Mouse (Mus musculus): ENCODE data around the gene Plekhg5. TPM values are rescaled to one million over a fixed set of nuclear protein-coding genes. Genes with fewer than 3 reads are reported as not detected.

Gene Plekhg5
- polyA plus RNA-seq, 1 experiment from 2014 or later = 10.4 TPM

DNA sequence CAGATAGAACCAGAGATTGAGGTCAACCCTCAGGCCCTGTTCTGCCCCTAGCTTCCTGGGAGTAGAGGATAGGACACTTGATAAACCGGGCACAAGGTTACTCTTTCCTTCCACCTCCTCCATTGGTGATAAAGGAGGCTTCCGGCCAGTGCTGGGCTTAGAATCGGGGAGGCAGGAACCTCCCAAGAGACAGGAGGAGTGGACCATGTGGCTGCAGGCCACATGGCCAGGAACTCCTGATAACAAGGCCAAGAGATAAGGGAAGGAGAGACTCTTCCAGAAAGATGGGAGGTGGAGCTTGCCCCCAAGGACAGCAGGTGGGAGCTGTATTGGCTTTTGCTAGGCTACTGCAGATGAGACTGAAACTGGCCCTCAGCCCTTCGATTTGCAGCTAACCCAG is 78.2 kb downstream of the Plekhg5 start:
- peaks cover 11% of the 10 kb centered on the region for H3K4me1 ChIP-seq (ENCODE audit: control insufficient read depth, insufficient read depth, low read length)
- no peak overlapping the region for H3K27ac ChIP-seq (ENCODE audit: low read length)
- H3K4me2 ChIP-seq (replicated peaks; ENCODE audit: low read depth, low read length) = no peak overlapping the region
- ATAC-seq (ENCODE audit: insufficient number of reproducible peaks, insufficient read depth, low FRiP score, low read depth) = no peak
- H3K9me3 ChIP-seq (ENCODE audit: control insufficient read depth, low read depth, low read length) = no peaks in the 10 kb centered on the region
- peaks cover 17% of the 10 kb centered on the region for H3K27me3 ChIP-seq (ENCODE audit: control insufficient read depth, insufficient read depth, low read length)
- no peak overlapping the region for H3K4me3 ChIP-seq (ENCODE audit: low read depth, low read length)
- WGBS = 70% methylated on average over 4 of the region's 4 CpGs
- no peak overlapping the region for H3K9ac ChIP-seq (replicated peaks; ENCODE audit: low read depth, low read length)
- H3K36me3 ChIP-seq (ENCODE audit: control insufficient read depth, insufficient read depth, low read length) = no peaks in the 10 kb centered on the region

DNA sequence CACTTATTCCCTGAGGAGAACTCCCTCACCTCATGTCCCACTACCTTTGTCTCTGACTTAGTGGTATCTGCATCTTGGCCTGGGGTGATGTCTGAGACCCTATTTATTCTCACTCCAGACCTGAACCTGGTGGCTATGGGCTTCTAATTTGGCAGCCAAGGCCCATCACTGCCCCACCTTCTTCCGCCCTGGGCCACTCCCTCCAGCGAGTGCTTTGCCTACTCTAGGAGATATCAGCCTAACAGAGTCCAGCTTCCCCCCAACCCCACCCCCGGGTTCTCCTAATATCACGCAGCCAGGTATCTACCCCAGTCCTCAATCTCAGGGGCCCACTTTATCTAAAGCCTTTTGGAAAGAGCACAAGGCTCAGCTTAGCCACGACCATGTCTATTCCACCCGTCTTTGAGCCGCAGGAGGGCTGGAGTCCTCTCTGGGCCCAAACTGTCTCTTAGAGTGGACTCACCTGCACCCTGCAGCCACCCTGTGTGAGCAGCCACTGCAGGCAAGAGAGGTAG is 79.2 kb downstream of the Plekhg5 start:
- Histone ChIP-seq H3K4me2 (replicated peaks; ENCODE audit: low read depth, low read length) (peak overlapping the region; percentile 64), H3K36me3 (ENCODE audit: control insufficient read depth, insufficient read depth, low read length) (no peaks in the 10 kb centered on the region), H3K27ac (ENCODE audit: low read length) (no peak overlapping the region), H3K9ac (replicated peaks; ENCODE audit: low read depth, low read length) (0 out of 2 replicates have a peak overlapping the region, but pooled peaks have one; percentile 10), H3K4me1 (ENCODE audit: control insufficient read depth, insufficient read depth, low read length) (peaks cover 11% of the 10 kb centered on the region), H3K4me3 (ENCODE audit: low read depth, low read length) (peak overlapping the region; percentile 34), H3K27me3 (ENCODE audit: control insufficient read depth, insufficient read depth, low read length) (peaks cover 17% of the 10 kb centered on the region), H3K9me3 (ENCODE audit: control insufficient read depth, low read depth, low read length) (no peaks in the 10 kb centered on the region)
- WGBS = 22% methylated on average over 7 of the region's 7 CpGs
- ATAC-seq (ENCODE audit: insufficient number of reproducible peaks, insufficient read depth, low FRiP score, low read depth) = no peak

DNA sequence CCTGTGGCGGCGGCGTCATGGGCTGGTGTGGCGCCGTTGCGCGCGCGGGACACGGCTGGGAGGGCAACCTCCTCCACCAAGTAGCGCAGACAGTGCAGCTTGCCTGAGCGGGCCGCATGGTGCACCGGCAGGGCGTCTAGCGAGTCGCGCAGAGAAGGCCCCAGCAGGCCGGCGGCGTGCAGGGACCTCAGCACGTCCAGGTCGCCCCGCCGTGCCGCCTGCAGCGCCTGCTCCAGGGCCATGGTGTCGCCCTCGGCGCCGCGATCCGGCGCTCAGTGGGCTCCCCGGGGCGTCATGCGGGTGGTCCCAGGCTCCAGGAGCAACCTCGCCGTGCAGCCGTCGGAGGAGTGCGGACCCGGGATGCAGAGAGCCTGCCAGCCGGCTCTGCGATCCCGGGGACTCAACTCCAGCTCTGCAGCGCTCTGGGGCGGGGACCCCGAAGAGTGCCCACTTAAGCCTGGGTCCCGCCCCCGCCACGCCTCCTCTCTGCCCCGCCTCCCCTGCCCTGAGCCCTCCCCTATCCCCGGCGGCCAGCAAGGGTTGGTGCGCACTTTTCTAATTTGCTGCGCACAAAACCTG is 79.8 kb downstream of the Plekhg5 start, which contains the start of gene Espn:
Espn (minus strand) TSS at position 406 of the 579 bp plus-strand sequence.
- Histone ChIP-seq H3K9ac (replicated peaks; ENCODE audit: low read depth, low read length) (0 out of 2 replicates have a peak within 1 kb of the TSS, but pooled peaks have one; percentile 10), H3K4me2 (replicated peaks; ENCODE audit: low read depth, low read length) (peak within 1 kb of the TSS; percentile 64), H3K27me3 (ENCODE audit: control insufficient read depth, insufficient read depth, low read length) (peaks cover 18% of the 10 kb centered on the region), H3K4me1 (ENCODE audit: control insufficient read depth, insufficient read depth, low read length) (peaks cover 11% of the 10 kb centered on the region), H3K9me3 (ENCODE audit: control insufficient read depth, low read depth, low read length) (no peaks in the 10 kb centered on the region), H3K4me3 (ENCODE audit: low read depth, low read length) (peak within 1 kb of the TSS; percentile 34), H3K36me3 (ENCODE audit: control insufficient read depth, insufficient read depth, low read length) (no peaks in the 10 kb centered on the region), H3K27ac (ENCODE audit: low read length) (no peak within 1 kb of the TSS)
- ATAC-seq (ENCODE audit: insufficient number of reproducible peaks, insufficient read depth, low FRiP score, low read depth) = peak; percentile 87
- WGBS = under 1% methylated on average over 57 of the region's 57 CpGs

DNA sequence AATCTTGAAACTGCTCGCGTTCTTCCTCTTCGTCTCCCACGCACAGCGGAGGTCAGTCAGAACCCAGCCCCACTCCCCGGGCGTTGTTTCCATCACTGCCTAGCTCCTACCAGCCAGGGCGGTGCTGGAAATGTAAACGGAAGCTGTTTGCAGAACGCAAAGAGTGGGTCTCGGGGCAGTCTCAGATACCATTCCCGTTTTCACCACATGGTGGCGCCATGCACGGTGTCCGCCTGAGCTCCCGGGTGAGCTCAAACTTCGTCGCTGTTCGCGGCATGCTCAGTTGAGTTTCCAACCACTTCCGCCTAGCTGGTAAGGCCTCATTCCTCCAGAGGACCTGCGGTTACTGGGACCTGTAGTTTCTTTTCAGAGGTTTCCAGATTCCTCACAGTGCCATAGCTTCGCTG is 81.5 kb downstream of the Plekhg5 start:
- H3K9me3 ChIP-seq (ENCODE audit: control insufficient read depth, low read depth, low read length) = no peaks in the 10 kb centered on the region
- H3K4me1 ChIP-seq (ENCODE audit: control insufficient read depth, insufficient read depth, low read length) = peaks cover 18% of the 10 kb centered on the region
- peaks cover 35% of the 10 kb centered on the region for H3K27me3 ChIP-seq (ENCODE audit: control insufficient read depth, insufficient read depth, low read length)
- H3K27ac ChIP-seq (ENCODE audit: low read length) = no peak overlapping the region
- peak; percentile 29; the same call in 1 of the 2 replicates for ATAC-seq (ENCODE audit: insufficient number of reproducible peaks, insufficient read depth, low FRiP score, low read depth)
- no peaks in the 10 kb centered on the region for H3K36me3 ChIP-seq (ENCODE audit: control insufficient read depth, insufficient read depth, low read length)
- no peak overlapping the region for H3K9ac ChIP-seq (replicated peaks; ENCODE audit: low read depth, low read length)
- H3K4me3 ChIP-seq (ENCODE audit: low read depth, low read length) = no peak overlapping the region
- 2% methylated on average over 23 of the region's 23 CpGs for WGBS
- H3K4me2 ChIP-seq (replicated peaks; ENCODE audit: low read depth, low read length) = peak overlapping the region; percentile 31

DNA sequence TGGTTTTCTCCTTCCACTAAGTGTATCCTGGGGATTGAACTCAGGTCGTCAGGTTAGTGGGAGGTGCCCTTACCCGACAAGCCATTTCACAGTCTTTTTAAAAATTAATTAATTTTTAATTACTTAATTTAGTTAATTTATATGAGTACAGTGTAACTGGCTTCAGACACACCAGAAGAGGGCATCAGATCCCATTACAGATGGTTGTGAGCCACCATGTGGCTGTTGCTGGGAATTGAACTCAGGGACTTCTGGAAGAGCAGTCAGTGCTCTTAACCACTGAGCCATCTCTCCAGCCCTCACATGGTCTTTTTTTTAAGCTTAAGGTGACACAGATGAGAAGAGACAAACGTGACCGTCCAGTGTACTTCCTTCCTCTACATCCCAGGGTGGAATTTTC is 82.7 kb downstream of the Plekhg5 start:
- no peak overlapping the region for H3K9ac ChIP-seq (replicated peaks; ENCODE audit: low read depth, low read length)
- no peaks in the 10 kb centered on the region for H3K36me3 ChIP-seq (ENCODE audit: control insufficient read depth, insufficient read depth, low read length)
- H3K27me3 ChIP-seq (ENCODE audit: control insufficient read depth, insufficient read depth, low read length) = peaks cover 47% of the 10 kb centered on the region
- no peak overlapping the region for H3K4me2 ChIP-seq (replicated peaks; ENCODE audit: low read depth, low read length)
- H3K4me1 ChIP-seq (ENCODE audit: control insufficient read depth, insufficient read depth, low read length) = peaks cover 27% of the 10 kb centered on the region
- no peak overlapping the region for H3K4me3 ChIP-seq (ENCODE audit: low read depth, low read length)
- no peak overlapping the region for H3K27ac ChIP-seq (ENCODE audit: low read length)
- WGBS = 66% methylated on average over 4 of the region's 4 CpGs
- no peaks in the 10 kb centered on the region for H3K9me3 ChIP-seq (ENCODE audit: control insufficient read depth, low read depth, low read length)
- no peak for ATAC-seq (ENCODE audit: insufficient number of reproducible peaks, insufficient read depth, low FRiP score, low read depth)

DNA sequence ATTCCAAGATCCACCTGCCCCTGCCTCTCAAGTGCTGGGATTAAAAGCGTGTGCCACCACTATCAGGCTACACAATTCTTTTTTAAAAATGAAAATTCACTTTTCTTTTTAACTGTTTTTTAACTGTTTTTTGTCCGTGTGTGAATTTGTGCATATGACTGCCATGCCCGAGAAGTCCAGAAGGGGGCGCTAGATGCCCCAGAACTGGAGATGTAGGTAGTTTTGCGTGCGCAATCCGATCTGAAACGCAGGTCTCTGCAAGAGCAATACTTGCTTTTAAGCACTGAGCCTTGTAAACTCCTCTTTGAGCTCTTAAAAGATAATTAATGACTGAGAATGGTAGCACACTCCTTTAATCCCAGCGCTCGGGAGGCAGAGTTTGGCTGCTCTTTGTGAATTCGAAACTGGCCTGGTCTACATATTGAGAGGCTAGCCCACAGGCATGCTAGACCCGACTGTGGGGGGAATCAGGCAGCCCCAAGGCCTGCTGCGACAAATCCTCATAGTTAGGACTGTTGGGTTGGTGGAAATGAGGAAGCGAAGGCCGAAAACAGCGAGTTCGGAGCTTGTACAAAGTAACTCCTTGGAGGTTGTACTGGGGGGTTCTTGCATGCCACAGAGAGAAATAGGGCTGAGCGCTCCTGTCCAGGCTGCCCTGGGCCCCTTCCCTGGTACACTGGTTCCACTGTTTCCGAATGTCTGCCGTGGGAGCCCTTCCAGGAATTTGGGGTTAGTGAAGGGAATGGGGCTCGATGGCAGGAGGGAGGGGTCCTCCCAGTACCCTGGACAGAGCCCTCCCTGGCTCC is 85.7 kb downstream of the Plekhg5 start:
- Histone ChIP-seq H3K9ac (replicated peaks; ENCODE audit: low read depth, low read length) (no peak overlapping the region), H3K27ac (ENCODE audit: low read length) (no peak overlapping the region), H3K36me3 (ENCODE audit: control insufficient read depth, insufficient read depth, low read length) (no peaks in the 10 kb centered on the region), H3K4me1 (ENCODE audit: control insufficient read depth, insufficient read depth, low read length) (peaks cover 24% of the 10 kb centered on the region), H3K4me2 (replicated peaks; ENCODE audit: low read depth, low read length) (peak overlapping the region; percentile 22; the same call in 1 of the 2 replicates), H3K27me3 (ENCODE audit: control insufficient read depth, insufficient read depth, low read length) (peaks cover 48% of the 10 kb centered on the region), H3K9me3 (ENCODE audit: control insufficient read depth, low read depth, low read length) (no peaks in the 10 kb centered on the region), H3K4me3 (ENCODE audit: low read depth, low read length) (peak overlapping the region; percentile 10; the same call in 1 of the 2 replicates)
- 19% methylated on average over 21 of the region's 21 CpGs for WGBS
- no peak for ATAC-seq (ENCODE audit: insufficient number of reproducible peaks, insufficient read depth, low FRiP score, low read depth)

DNA sequence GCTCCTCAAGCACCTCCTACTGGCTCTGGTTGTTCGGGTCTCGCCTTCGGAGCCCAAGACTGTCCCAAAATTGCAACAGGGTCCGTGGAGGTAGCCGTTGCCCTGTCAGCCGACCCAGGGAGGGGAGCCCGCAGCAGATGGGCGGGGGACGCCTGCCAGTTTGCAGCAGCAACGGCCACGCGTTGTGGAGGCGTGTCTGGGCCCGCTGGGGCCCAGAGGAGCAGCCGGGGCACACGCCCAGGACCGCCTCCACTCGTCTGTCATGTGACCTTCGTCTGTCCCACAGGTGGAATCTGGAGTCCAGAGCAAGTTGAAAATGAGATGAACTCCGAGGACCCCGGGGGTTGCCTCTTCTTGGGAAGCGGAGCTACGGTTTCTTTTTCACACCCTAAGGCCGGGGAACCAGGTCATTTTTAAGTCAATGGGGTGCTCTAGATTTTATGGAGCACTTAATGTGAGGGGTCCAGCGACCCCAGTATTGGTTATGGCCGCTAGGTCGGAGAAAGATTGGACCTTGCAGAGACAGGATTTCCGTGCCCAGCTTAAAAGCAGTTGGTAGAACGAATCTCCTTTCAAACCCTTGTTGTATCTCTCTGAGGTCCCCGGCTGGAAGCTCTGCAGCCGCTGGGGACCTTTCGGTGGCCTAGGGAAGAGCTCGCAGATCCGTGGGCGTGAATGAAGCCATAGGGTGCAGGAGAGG is 86.4 kb downstream of the Plekhg5 start, which contains the start of gene Hes2:
Hes2 (plus strand) TSS at position 283 of the 700 bp plus-strand sequence.
- Histone ChIP-seq H3K4me2 (replicated peaks; ENCODE audit: low read depth, low read length) (peak within 1 kb of the TSS; percentile 22), H3K4me1 (ENCODE audit: control insufficient read depth, insufficient read depth, low read length) (peaks cover 20% of the 10 kb centered on the region), H3K9ac (replicated peaks; ENCODE audit: low read depth, low read length) (no peak within 1 kb of the TSS), H3K36me3 (ENCODE audit: control insufficient read depth, insufficient read depth, low read length) (no peaks in the 10 kb centered on the region), H3K27ac (ENCODE audit: low read length) (no peak within 1 kb of the TSS), H3K9me3 (ENCODE audit: control insufficient read depth, low read depth, low read length) (no peaks in the 10 kb centered on the region; the same call in 1 of the 2 replicates), H3K27me3 (ENCODE audit: control insufficient read depth, insufficient read depth, low read length) (peaks cover 48% of the 10 kb centered on the region), H3K4me3 (ENCODE audit: low read depth, low read length) (peak within 1 kb of the TSS; percentile 10)
- WGBS = 5% methylated on average over 35 of the region's 35 CpGs
- ATAC-seq (ENCODE audit: insufficient number of reproducible peaks, insufficient read depth, low FRiP score, low read depth) = peak; percentile 34

DNA sequence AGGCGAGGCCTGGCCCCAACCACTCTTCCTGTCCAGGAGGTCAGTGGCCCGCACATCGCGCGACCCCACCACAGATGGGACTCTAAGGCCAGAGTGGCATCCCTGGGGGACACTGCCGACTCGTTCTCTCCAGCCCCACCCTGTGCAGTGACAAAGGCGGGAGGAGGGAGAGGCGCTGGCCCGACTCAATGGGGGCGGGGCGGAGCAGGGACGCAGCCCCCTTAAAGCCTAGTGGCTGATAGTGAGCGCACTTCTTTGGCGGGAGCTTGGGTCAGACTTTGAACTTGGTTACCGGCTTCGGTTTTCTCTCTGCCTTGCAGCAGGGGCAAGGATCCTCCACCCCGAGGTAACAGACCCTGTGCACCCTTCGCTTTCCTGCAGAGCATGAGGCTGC is 87.0 kb downstream of the Plekhg5 start:
- Histone ChIP-seq H3K27ac (ENCODE audit: low read length) (no peak overlapping the region), H3K4me3 (ENCODE audit: low read depth, low read length) (0 out of 2 replicates have a peak overlapping the region, but pooled peaks have one; percentile 1), H3K9ac (replicated peaks; ENCODE audit: low read depth, low read length) (no peak overlapping the region), H3K9me3 (ENCODE audit: control insufficient read depth, low read depth, low read length) (no peaks in the 10 kb centered on the region; the same call in 1 of the 2 replicates), H3K4me2 (replicated peaks; ENCODE audit: low read depth, low read length) (peak overlapping the region; percentile 22), H3K36me3 (ENCODE audit: control insufficient read depth, insufficient read depth, low read length) (no peaks in the 10 kb centered on the region), H3K4me1 (ENCODE audit: control insufficient read depth, insufficient read depth, low read length) (peaks cover 16% of the 10 kb centered on the region; the same call in 1 of the 2 replicates), H3K27me3 (ENCODE audit: control insufficient read depth, insufficient read depth, low read length) (peaks cover 48% of the 10 kb centered on the region)
- 5% methylated on average over 19 of the region's 19 CpGs for WGBS
- ATAC-seq (ENCODE audit: insufficient number of reproducible peaks, insufficient read depth, low FRiP score, low read depth) = no peak
